Mouse (Mus musculus) cerebellum, adult 2 months (tissue): ENCODE data around the gene Ap2a2.

ENCODE experiments used
- CTCF ChIP-seq: fragments of 200-500 bp; IDR thresholded peaks from 2 replicates; pipeline ENCODE4 v1.5.1; 2011; ENCODE audit warnings: low read depth, mild to moderate bottlenecking, control low read depth, low read length, moderate library complexity, borderline replicate concordance; ENCODE audit not compliant: insufficient read depth
- POLR2A ChIP-seq: fragments of 200-500 bp; IDR thresholded peaks from 2 replicates; pipeline ENCODE4 v1.6.1; 2011; ENCODE audit warnings: low read length, control low read depth, borderline replicate concordance; ENCODE audit not compliant: insufficient read depth

DNA sequence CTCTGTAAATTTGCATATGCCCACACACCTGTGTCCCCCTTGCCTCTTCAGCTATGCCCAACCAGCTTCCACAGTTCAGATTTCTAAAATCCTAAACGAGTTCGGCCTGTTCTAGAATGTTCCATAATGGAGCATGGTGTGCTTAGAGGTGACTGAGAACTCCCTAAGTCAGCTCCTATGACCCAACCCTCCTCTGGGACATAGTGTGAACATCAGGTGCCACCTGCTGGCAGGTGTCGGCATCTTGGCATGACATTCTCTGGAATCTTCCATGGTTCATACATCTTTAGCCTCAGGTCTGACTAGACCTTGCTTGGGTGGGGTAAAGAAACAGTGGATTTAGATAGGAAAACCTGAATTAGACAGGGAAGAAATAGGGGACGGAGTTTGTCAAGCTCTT, 109.0 kb downstream of the Ap2a2 start:
- peak; percentile 59; the same call in 1 of the 2 replicates for TF ChIP-seq CTCF
- TF ChIP-seq POLR2A, result no peak
